Mouse (Mus musculus): ENCODE data around the gene Rpl22l1.
"Not testable (repeated sequence)": the region's sequence is repeated elsewhere in the genome, so short reads cannot be mapped to it uniquely, and the experiment has no call there.

Gene Rpl22l1

DNA sequence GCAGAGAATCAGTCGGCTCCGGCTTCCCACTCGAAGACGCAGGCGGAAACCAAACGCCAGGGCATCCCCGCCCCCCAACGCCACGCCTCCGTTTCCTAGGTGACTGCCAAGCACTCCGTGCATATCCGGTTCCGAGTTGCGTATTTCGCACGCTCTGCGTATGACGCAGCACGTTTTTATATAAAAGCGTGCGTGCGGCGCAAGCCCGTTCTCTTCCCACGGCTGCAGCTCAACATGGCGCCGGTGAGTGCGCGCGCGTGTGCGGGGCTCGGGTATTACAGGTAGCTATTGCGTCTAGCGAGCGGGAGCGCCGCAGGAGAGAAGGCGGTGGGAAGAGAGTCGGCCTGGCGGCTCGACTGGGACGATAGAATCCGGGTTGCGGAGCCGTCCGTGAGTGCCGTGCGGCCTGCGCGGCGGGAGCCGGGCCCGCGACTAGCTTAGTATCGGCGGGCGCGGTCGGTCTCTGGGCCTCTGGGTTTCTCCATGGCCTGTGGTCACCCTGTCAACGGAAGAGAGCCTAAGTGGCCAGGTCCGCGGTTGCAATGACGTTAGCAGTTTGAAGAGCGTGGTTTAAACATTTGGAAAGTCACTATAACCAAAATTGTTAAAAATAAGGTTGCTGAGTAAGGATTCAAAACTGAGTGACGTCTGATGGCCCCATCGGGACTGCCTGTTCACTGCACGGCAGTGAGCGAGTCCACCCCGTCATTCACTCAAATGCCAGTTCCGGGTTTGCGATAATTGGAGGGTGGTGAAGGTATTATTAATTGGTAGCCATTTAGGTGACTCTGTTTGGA, at the start of gene Rpl22l1:
Rpl22l1 (plus strand) TSS at position 136 of the 797 bp plus-strand sequence.
- peak; percentile 99 for DNase-seq

DNA sequence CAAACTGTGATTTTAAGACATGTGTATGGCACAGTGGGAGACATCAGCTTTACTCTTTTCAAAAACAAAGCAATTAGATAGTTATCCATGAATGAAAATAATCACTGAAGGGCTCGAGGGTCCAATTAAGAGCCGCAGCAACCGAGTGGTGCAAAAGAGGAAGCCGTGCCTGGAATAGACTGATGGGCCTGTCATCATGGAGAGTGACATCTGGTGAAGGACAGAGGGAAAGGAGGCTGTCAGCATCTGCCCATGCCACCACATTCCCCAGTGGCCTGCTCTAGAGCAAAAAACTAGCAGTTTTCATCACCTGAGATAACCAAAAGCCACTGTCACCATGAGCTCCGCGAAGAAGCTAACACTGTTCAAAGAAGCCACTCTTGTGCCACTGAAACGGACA, 49.8 kb upstream of the Rpl22l1 start:
- no peak for DNase-seq

DNA sequence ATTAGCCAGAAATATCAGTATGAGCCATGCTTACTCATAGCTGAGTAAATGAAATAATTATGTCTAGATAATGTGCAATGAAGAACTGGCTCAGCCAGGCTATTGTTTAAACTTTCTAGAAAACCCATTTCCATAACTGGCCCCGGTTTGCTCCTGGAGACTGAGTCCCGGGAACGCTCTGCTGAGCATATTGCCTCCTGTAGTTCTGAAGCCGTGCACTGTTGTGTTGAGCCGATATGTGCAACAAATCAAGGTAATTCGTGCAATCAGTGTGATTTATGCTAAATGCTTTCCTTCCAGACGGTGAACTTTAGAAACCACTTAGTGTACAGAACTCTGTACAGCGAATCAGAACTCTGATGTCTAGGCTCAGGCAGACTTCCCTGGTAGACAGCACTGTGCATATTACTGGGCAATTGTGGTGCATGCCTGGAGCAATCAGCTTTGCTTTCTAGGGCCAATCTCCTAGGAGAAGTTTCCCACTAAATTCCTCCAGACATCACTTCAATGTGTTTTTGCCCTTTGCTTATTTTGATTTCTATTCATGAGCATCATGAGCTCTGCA, 43.9 kb upstream of the Rpl22l1 start:
- no peak for DNase-seq

DNA sequence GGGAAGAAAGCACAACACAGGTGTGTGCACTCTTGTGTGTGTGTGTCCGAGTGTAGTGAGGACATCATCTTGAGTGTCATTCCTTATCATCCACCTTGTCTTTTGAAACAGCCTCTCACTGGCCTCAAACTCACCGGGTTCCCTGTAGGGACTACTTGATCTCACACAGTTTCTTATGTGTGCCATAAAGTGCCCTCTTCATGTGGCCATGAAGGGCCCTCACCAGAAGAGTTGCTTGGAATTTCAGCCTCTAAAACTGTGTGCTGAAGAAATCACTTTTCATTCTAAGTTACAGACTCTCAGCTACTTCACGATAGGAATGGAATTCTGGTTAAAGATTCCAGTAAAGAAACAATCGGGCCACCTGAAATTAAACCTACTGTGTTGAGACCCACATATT, 38.3 kb upstream of the Rpl22l1 start:
- no peak for DNase-seq

DNA sequence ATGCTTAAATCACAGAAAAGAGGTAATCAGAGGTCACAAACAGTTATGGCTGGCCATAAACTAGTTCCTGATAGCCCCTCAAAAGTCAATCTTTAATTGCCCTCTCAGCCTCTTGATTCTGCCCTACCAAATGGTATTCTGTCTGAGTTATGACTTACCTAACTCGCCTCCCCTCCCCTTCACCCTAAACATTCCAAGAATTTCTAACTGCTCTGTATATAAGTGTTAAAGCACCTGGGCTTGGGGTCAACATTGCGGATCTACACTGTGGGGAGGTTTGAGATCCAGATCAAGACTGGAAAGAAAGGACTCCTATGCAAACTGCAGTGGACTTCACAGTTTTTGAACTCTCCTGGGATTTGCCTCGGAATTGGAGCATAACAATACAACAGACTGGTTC, 37.0 kb upstream of the Rpl22l1 start:
- no peak for DNase-seq

DNA sequence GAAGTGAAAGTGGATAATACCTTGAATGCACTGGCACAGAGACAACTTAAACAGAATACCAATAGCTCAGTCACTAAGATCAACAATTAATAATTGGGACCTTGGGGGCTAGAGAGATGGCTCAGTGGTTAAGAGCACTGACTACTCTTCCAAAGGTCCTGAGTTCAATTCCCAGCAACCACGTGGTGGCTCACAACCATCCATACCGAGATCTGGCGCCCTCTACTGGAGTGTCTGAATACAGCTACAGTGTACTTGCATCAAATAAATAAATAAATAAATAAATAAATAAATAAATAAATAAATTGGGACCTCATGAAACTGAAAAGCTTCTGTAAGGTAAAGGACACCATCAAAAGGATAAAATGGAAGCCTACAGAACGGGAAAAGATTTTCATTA, 32.3 kb upstream of the Rpl22l1 start:
- not testable (repeated sequence) for DNase-seq

DNA sequence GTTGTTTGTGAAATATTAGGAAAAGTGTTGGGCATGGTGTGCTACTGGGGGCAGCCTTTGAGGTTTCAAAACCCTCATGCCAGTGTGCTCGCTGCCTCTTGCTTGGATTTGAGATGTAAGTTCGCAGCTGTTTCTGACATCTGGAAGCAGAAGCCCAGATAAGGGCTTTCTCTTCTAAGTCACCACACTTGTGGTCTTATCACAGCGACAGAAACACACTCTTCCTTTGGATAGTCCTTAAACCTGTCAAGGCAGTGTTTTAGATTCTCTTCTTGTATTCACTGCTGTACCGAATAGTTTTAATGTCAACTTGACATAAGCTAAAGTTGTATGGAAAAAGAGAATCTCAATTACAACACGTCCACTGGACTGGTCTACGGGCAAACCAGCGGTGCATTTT, 29.9 kb upstream of the Rpl22l1 start:
- DNase-seq: no peak

DNA sequence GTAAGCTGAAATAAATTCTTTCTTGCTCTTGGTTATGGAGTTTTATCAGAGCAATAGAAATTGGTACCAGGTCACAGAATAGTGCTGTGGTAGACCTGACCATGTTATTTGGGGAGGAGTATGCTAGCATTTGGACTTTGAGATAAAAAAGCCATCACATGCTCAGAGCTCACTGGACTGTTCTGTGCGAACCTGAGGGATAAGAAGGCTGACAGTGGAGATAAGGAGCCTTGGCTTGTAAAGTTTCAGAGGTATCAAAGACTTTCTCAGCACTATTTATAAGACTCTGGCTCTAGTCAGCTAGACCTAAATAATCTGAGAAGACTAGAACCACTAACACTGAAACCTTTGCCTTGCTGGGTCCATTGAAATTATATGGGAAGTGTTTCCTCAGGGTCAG, 29.3 kb upstream of the Rpl22l1 start:
- DNase-seq: no peak

DNA sequence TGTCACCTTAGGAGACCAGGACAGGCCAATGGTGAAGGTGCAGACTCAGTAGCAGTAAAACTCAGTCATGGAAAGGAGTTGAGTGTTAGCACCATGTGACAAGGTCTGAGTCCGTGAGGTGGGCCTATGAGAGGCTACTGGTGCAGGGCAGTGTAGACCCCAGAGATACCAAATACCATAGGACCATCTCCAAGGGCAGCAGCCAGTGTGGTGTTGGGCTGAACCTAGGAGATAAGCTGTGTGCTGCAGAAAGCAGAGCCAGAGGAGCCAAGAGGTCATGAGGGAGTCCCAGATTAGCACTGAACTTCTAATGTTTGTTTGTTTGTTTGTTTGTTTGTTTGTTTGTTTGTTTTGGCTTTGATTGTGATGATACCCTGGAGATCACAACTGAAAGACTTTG, 28.7 kb upstream of the Rpl22l1 start:
- no peak for DNase-seq

DNA sequence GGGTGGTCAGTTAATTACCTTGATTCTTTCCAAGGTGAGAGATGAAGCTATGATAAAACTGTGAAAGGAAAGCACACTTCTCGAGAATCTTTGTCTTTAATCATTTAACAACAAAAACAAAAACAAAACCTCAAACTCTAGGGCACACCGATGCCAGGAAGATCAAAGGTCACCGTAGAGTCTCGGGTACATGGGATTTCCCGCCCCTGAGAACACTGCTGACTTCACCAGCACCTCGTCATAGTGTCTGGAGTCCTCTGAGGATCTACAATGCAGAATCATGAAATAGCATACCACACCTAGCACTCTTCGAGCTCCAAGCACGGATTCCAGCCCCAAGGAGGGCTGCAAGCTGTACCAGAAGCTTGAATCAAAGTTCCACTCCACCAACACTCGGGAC, 24.7 kb upstream of the Rpl22l1 start:
- DNase-seq: peak; percentile 7

DNA sequence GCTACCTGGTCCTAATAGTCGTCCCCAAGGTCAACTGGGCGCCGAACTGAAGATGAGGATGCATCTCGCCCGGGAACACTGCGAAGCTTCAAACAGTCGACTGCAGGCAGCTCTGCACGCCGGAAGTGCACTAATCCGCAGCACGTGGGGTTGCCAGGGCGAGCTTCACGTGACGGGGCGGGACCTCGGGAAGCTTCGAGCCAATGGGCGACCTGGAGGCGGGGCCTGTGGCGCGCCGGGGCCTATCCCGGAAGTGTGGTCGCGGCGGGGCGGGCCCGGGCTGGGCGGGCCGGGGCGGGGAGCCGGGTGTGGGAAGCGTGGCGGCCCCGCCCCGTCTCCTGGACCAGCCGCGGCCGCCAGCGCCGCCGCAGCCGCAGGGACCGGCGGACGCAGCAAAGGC, 24.2 kb upstream of the Rpl22l1 start, which contains the start of gene Eif5a2:
Eif5a2 (plus strand) TSS at position 283 of the 400 bp plus-strand sequence.
- peak; percentile 94 for DNase-seq

DNA sequence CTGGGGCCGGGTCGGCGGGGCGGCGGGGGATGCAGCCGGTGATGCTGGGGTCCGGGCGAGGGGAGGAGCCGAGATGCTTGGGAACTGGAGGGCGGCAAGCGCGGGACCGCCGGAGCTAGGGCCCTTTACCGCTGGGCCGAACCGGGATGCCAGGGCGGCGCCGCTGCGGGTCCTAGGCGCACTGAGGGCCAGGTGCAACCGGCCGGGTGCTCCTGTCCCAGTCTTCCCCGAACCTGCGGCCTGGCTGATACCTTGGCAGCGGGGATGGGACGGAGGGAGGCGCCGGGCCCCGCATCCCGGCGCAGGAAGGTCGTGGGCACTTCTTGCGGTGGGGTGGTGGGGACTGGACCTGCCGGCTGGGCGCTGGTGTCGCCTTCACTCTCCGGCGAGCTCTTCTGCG, 23.8 kb upstream of the Rpl22l1 start:
- no peak for DNase-seq

DNA sequence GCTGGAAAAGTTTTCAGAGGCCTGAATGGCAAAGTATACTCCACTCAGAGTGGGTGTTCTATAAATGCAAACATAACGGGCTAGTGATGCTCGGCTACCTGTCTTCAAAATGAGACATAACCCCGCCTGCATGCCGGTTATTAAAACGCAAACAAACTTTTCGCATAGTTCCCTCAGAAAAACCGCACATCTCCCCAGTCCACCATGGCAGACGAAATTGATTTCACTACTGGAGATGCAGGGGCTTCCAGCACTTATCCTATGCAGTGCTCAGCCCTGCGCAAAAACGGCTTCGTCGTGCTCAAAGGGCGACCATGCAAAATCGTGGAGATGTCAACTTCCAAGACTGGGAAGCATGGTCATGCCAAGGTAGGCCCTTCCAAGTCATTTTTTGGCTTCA, 23.4 kb upstream of the Rpl22l1 start:
- DNase-seq: no peak

DNA sequence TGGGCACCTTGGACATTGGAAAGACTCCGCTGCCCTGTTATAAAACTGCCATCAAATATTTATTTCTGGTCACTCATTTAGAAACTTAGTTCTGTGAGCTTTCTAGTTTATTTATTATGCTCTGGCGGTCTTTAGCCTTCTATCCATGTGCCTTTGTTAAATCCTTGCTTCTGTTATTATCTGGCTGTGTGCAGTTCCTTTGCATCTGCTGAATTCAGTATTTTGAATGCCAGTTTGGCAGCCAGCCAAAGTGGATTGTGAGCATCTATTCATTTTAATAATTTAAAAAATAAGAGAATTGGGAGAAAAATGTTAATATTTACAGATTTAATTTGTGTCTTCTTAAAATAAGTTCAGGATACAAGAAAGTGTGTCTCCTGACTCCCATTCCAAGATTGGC, 21.1 kb upstream of the Rpl22l1 start:
- no peak for DNase-seq

DNA sequence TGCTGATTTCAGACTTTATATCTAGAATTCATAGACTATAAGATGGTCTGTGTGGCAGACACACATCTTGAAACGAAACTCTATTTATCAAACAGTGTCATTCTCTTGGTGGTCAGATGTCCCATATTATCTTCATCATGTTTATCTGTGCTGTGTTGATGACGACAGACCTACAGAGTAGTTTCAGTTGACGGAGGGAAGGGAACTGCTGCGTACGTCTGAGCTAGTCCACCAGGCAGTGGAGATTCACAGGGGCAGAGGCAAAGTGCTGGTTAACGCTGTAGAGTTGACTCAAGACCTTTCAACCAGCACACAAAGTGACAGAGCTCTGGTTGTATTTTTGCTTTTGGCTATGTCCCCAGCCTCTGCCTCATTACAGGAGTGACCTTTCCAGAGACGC, 10.4 kb upstream of the Rpl22l1 start:
- DNase-seq: no peak

DNA sequence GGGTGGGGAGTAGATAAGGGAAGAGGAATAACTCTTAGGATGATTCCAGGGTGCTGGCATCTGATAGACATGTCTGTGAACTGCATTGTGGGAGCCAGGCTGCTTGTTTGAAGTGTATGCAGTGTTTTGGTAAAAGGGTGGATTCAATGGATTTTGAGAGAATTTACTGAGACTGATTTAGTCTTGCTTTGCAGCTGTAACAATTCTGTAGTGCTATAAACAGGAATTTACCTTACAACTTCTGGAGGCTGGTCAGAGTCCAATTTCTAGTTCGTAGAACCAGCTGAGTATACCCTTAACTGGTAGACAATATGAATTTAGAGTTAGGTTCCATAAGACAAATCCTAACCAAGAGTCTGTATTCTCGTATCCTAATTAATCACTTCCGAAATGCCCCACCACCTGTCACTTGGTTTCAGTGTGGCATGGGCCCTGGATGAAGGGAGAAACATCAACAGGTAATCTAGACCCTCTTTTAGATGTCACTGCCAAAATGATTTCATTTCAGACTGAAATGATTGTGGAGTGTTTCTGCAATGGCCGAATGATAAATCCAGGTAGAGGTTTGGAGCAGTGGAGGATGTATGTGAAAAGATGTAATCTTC, 2.9 kb downstream of the Rpl22l1 start:
- no peak for DNase-seq

DNA sequence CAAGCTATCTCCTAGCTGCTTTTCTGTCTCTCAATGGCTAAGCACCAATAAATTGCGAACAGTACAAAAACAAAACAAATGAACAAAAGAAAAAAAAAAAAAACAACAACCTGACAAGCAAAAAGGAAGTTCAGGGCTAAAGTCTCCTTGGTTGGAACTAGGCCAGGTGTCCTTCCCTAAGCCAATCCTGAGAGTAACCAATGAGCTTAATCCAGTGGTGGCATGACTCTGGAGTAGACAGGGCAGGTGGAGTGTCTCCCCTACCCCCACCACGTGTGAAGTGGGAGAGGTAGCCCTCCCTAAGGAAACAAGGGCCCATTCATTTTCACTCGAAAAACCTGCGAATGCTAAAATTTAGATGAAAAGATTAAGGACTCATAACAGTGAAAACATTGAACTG, 6.2 kb downstream of the Rpl22l1 start:
- peak; percentile 9 for DNase-seq

DNA sequence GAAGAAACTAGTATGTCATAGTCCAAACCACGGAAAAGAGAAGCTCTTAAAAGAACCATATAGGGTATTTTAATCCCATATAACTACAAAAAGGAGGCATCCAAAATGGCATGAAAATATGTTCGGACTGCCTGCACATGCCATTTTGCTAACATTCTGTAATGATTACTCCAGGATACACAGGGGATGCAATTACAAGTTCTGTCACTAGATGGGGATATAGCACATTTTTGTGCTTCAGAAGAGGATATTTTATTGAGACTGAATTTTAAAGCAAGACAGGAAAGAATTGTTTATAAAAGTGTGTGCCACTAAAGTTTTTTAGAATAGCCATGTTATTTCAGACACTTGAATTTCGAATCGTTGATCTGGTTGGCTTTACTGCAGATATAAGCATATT, 9.1 kb downstream of the Rpl22l1 start:
- DNase-seq: peak; percentile 37

DNA sequence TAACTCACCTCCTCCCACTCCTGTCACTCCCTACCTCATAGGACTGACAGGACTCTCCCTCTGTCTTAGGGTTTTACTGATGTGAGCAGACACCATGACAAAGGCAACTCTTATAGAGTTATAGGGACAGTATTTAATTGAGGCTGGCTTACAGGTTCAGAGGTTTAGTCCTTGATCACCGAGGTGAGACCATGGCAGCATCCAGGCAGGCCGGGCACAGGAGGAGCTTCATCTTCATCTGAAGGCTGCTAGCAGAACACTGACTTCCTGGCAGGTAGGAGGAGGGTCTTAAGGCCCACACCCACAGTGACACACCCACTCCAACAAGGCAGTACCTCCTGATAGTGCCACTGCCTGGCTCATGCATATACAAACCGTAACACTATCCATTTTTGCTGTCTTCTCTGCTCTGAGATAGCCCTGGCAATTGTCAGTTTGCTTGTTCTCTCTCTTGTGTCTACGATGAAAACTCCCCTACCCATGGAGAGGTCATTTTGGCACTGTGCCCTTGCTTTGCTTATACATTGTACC, 10.8 kb downstream of the Rpl22l1 start:
- DNase-seq: no peak

DNA sequence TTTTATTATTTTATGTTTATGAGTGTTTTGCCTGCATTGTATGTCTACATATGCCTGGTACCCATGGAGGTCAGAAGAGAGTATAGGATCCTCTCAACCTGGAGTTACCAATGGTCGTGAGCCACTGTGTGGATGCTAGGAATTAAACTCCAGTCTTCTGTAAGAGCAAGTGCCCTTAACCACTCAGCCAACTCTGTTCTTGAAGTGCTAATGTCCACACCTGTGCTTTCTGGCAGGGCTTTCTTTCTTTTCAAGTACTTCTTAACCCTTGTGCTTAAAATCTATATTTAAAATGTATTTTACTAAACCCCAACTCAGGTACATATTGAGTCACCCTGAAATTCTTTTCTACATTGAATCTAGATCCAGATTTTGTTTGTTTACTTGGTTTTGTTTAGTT, 21.0 kb downstream of the Rpl22l1 start:
- DNase-seq: no peak

DNA sequence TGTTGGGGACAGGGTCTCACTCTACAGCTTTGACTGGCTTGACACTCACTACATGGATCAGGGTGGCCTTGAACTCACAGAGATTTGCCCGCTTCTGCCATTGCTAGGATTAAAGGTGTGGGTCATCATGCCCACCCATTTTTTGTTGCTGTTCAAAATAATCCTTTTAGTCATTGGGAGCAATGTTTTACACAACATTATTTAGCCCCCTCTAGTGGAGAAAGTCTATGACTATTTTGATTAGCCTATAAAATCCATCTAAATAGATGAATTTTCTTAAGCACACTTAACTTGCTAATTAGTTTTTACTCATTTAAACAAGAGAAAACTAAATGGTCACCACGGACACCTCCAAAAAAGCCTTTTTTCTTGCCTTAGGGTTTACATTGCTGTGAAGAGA, 22.4 kb downstream of the Rpl22l1 start:
- DNase-seq: no peak

DNA sequence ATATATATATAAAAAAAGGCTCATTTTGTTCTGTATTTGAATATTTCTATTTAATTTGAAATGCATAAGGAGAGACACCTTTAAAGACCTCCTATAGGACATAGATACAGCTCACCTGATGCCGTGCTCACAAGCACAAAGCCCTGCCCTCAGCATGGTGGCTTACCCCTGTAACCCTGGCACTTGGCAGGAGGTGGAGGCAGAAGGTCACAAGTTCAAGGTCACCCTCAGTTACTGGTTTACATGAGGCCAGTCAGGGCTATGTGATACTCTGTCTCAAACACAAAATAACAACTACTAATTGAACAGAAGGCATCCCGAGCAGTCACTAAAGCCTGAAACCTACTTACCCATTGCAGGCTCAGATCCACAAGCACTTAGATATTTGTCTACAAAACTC, 24.2 kb downstream of the Rpl22l1 start:
- no peak for DNase-seq

DNA sequence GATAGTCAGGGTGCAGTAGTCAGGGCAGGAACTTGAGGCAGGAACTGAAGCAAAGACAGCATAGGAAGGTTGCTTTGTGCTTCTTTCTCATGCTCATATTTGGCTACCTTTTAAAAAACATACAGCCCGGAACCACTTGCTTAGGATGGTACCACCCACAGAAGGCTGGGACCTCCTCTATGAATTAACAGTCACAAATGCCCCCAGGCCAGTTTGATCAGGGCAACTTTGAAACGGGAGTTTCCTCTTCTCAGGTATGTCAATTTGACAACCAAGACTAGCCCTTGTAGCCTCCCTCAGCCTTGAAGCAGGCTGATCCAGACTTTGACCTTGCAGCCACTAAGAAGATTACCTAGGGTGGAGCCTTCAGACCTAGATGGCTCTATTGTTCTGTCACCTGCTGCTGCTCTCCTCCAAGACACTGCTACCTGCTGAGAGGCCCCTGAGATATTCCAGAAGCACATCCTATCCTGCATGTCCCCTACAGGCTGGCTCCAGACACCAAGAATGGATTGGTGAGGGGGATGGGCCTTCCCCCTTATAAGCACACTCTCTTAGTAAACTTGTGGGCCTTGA, 31.6 kb downstream of the Rpl22l1 start:
- DNase-seq: no peak

Data from kidney, postnatal 14 days (tissue).